Mouse (Mus musculus): ENCODE results near the gene Fsip1.
"Not testable (repeated sequence)": the region's sequence is repeated elsewhere in the genome, so short reads cannot be mapped to it uniquely, and the experiment has no call there.

Gene Fsip1

GRCm38 (mm10) chr2:118179873-118180585, 76.7 kb downstream of the Fsip1 start:
- no peak for DNase-seq (ENCODE audit: low read depth in 1 of 2, low spot score in 2 of 2)

GRCm38 (mm10) chr2:118179472-118179871, 77.3 kb downstream of the Fsip1 start:
- no peak for DNase-seq (ENCODE audit: low read depth in 1 of 2, low spot score in 2 of 2)

GRCm38 (mm10) chr2:118174558-118175383, 82.0 kb downstream of the Fsip1 start:
- no peak for DNase-seq (ENCODE audit: low read depth in 1 of 2, low spot score in 2 of 2)

- no peak for DNase-seq (ENCODE audit: low read depth in 1 of 2, low spot score in 2 of 2)
Measured at GRCm38 (mm10) chr2:118168225-118168624, 88.5 kb downstream of the Fsip1 start.

GRCm38 (mm10) chr2:118167731-118168130, 89.0 kb downstream of the Fsip1 start:
- DNase-seq (ENCODE audit: low read depth in 1 of 2, low spot score in 2 of 2): no peak

GRCm38 (mm10) chr2:118165691-118166090, 91.1 kb downstream of the Fsip1 start:
- DNase-seq (ENCODE audit: low read depth in 1 of 2, low spot score in 2 of 2): no peak

GRCm38 (mm10) chr2:118164137-118164536, 92.6 kb downstream of the Fsip1 start:
- no peak for DNase-seq (ENCODE audit: low read depth in 1 of 2, low spot score in 2 of 2)

- DNase-seq (ENCODE audit: low read depth in 1 of 2, low spot score in 2 of 2): no peak
Measured at GRCm38 (mm10) chr2:118162486-118162885, 94.3 kb downstream of the Fsip1 start.

GRCm38 (mm10) chr2:118160991-118161390, 95.8 kb downstream of the Fsip1 start:
- DNase-seq (ENCODE audit: low read depth in 1 of 2, low spot score in 2 of 2): no peak

GRCm38 (mm10) chr2:118160547-118160946, 96.2 kb downstream of the Fsip1 start:
- DNase-seq (ENCODE audit: low read depth in 1 of 2, low spot score in 2 of 2): no peak

GRCm38 (mm10) chr2:118159126-118159525, 97.6 kb downstream of the Fsip1 start:
- no peak for DNase-seq (ENCODE audit: low read depth in 1 of 2, low spot score in 2 of 2)

GRCm38 (mm10) chr2:118158095-118158494, 98.7 kb downstream of the Fsip1 start:
- DNase-seq (ENCODE audit: low read depth in 1 of 2, low spot score in 2 of 2): no peak

- no peak for DNase-seq (ENCODE audit: low read depth in 1 of 2, low spot score in 2 of 2)
Measured at GRCm38 (mm10) chr2:118149855-118150563, 106.8 kb downstream of the Fsip1 start.

- no peak for DNase-seq (ENCODE audit: low read depth in 1 of 2, low spot score in 2 of 2)
Measured at GRCm38 (mm10) chr2:118148321-118149142, 108.2 kb downstream of the Fsip1 start.

- not testable (repeated sequence) for DNase-seq (ENCODE audit: low read depth in 1 of 2, low spot score in 2 of 2)
Measured at GRCm38 (mm10) chr2:118147749-118148148, 109.0 kb downstream of the Fsip1 start.

GRCm38 (mm10) chr2:118141651-118142050, 115.1 kb downstream of the Fsip1 start:
- DNase-seq (ENCODE audit: low read depth in 1 of 2, low spot score in 2 of 2): no peak

- DNase-seq (ENCODE audit: low read depth in 1 of 2, low spot score in 2 of 2): no peak
Measured at GRCm38 (mm10) chr2:118139261-118139660, 117.5 kb downstream of the Fsip1 start.

GRCm38 (mm10) chr2:118137776-118138175, 119.0 kb downstream of the Fsip1 start:
- no peak for DNase-seq (ENCODE audit: low read depth in 1 of 2, low spot score in 2 of 2)

- no peak for DNase-seq (ENCODE audit: low read depth in 1 of 2, low spot score in 2 of 2)
Measured at GRCm38 (mm10) chr2:118137071-118137470, 119.7 kb downstream of the Fsip1 start.

- no peak for DNase-seq (ENCODE audit: low read depth in 1 of 2, low spot score in 2 of 2)
Measured at GRCm38 (mm10) chr2:118128313-118128712, 128.5 kb downstream of the Fsip1 start.
